Mouse (Mus musculus) gastrocnemius, postnatal 14 days (tissue): Measurements from ENCODE around the gene Pcid2. TPM values are rescaled to one million over a fixed set of nuclear protein-coding genes. Genes with fewer than 3 reads are reported as not detected.
"Not testable (repeated sequence)": the region's sequence is repeated elsewhere in the genome, so short reads cannot be mapped to it uniquely, and the experiment has no call there.

ENCODE experiments used
- DNase-seq: peaks from one replicate; pipeline ENCODE4 v3.0.0; 2021; ENCODE audit warnings: mixed read lengths
- intact Hi-C: fragments of 180-260 bp; cut with DNase I; formaldehyde crosslinking; loops from one replicate; pipeline ENCODE4 v1.15.1; 2025; ENCODE audit warnings: low total_unique reads
- long read RNA-seq, 2 experiments: library from polyadenylated mRNA; stranded (forward); transcript quantifications; one replicate each; pipeline ENCODE4 v2.0.0; 2021
- total RNA-seq, 2 experiments: library from RNA; stranded (reverse); gene quantifications; 2 replicates each; pipeline ENCODE4 v1.2.3; 2021

Gene Pcid2
- 1 to 10 TPM; 6.7 to 8.4 TPM for total RNA-seq
- long read RNA-seq, experiment 1, transcript Pcid2-201 (14 exons, 2,860 nt): major isoform, 10 of 15 reads
- long read RNA-seq, experiment 1, partial matches to known transcripts: 1 of 15 reads
- long read RNA-seq, experiment 1, other reads (novel, unspliced or antisense): 4 of 15 reads
- long read RNA-seq, experiment 2, transcript Pcid2-201 (14 exons, 2,860 nt): major isoform, 11 of 15 reads
- long read RNA-seq, experiment 2, partial matches to known transcripts: 0 of 15 reads
- long read RNA-seq, experiment 2, other reads (novel, unspliced or antisense): 4 of 15 reads

- intact Hi-C loops: no loop called here
These were observed at the start of gene Pcid2, which contains the start of gene Cul4a for GRCm38 (mm10) chr8:13105087-13105881. TSS of gene Pcid2 (minus strand) at chr8:13105459. TSS of gene Cul4a (plus strand) at chr8:13105621.

GRCm38 (mm10) chr8:13154099-13154498 lies 48.8 kb upstream of the Pcid2 start:
- intact Hi-C loops: no loop called here

More at GRCm38 (mm10) chr8:13105087-13105881, at the start of gene Pcid2, which contains the start of gene Cul4a:
- peak; percentile 98 for DNase-seq

GRCm38 (mm10) chr8:13150929-13151328 lies 45.7 kb upstream of the Pcid2 start:
- intact Hi-C loops: no loop called here

More at GRCm38 (mm10) chr8:13154099-13154498, 48.8 kb upstream of the Pcid2 start:
- DNase-seq: peak; percentile 28

GRCm38 (mm10) chr8:13149866-13150265 lies 44.6 kb upstream of the Pcid2 start:
- intact Hi-C loops: no loop called here
- no peak for DNase-seq

More at GRCm38 (mm10) chr8:13150929-13151328, 45.7 kb upstream of the Pcid2 start:
- DNase-seq: no peak

GRCm38 (mm10) chr8:13149287-13149686 lies 44.0 kb upstream of the Pcid2 start:
- no peak for DNase-seq
- intact Hi-C loops: no loop called here

GRCm38 (mm10) chr8:13148476-13148875 lies 43.2 kb upstream of the Pcid2 start:
- no peak for DNase-seq
- intact Hi-C loops: no loop called here

- intact Hi-C loops: loop anchor here (5.0 kb wide), 1 partner anchor 36 kb away; no protein-coding TSS in a partner anchor
- no peak for DNase-seq
These were observed 36.4 kb upstream of the Pcid2 start for GRCm38 (mm10) chr8:13141681-13142080.

GRCm38 (mm10) chr8:13139641-13140182 lies 34.5 kb upstream of the Pcid2 start:
- DNase-seq: no peak
- intact Hi-C loops: loop anchor here (5.0 kb wide), 1 partner anchor 38 kb away; no protein-coding TSS in a partner anchor

GRCm38 (mm10) chr8:13132220-13132619 lies 27.0 kb upstream of the Pcid2 start:
- intact Hi-C loops: not testable (repeated sequence)
- DNase-seq: peak; percentile 36

- DNase-seq: no peak
- intact Hi-C loops: no loop called here
These were observed 19.6 kb upstream of the Pcid2 start for GRCm38 (mm10) chr8:13124897-13125296.

- DNase-seq: no peak
- intact Hi-C loops: no loop called here
These were observed 17.7 kb upstream of the Pcid2 start for GRCm38 (mm10) chr8:13122887-13123421.

GRCm38 (mm10) chr8:13120882-13121665 lies 15.8 kb upstream of the Pcid2 start:
- intact Hi-C loops: no loop called here
- no peak for DNase-seq

- intact Hi-C loops: no loop called here
- DNase-seq: no peak
These were observed 13.3 kb upstream of the Pcid2 start for GRCm38 (mm10) chr8:13118516-13118915.

- DNase-seq: no peak
- intact Hi-C loops: no loop called here
These were observed 11.8 kb upstream of the Pcid2 start for GRCm38 (mm10) chr8:13117096-13117495.

GRCm38 (mm10) chr8:13113232-13113631 lies 8.0 kb upstream of the Pcid2 start:
- DNase-seq: no peak
- intact Hi-C loops: no loop called here

- intact Hi-C loops: no loop called here
These were observed 6.7 kb upstream of the Pcid2 start for GRCm38 (mm10) chr8:13111917-13112316.

GRCm38 (mm10) chr8:13109416-13109960 lies 4.2 kb upstream of the Pcid2 start:
- DNase-seq: no peak
- intact Hi-C loops: no loop called here

More at GRCm38 (mm10) chr8:13111917-13112316, 6.7 kb upstream of the Pcid2 start:
- no peak for DNase-seq

- DNase-seq: no peak
- intact Hi-C loops: no loop called here
These were observed 3.7 kb upstream of the Pcid2 start for GRCm38 (mm10) chr8:13108967-13109366.
